Mouse (Mus musculus) liver, postnatal 0 days (tissue): ENCODE results near the gene Atoh8.

ENCODE experiments used
- CTCF ChIP-seq: sonication (generic); IDR thresholded peaks from 2 replicates; pipeline ENCODE4 v1.5.1; 2016; ENCODE audit warnings: antibody characterized with exemption, low read depth
- EP300 ChIP-seq: IDR thresholded peaks from 2 replicates; pipeline ENCODE4 v1.6.1; 2016; ENCODE audit warnings: antibody characterized with exemption, low read depth, mild to moderate bottlenecking

DNA sequence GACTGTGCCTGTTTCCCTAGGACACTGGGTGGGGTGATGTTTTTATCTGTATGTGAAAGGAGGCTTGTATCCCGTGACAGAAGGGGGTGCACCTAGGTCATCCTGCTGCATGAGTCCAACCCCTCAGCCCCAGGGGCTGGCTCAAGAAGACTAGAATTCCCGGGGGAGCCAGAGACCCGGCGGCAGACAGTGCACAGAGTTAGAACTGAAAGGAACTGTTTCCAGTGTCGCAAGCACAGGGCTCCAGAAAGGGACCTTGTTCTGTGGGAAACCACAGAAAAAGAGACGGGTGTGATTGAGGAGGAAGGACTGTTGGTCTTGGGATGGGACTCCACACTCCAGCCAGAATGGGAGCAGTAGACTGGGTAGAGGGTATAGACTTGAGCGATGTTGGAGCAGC lies 30.5 kb downstream of the Atoh8 start:
- TF ChIP-seq CTCF (no peak), EP300 (no peak)
